Mouse (Mus musculus) hindlimb bud, embryonic 11.5 days (tissue): ENCODE results near the gene E030030I06Rik.
A peak's percentile ranks its signal among the peaks of the same experiment; 100 is the strongest.
"Not testable (repeated sequence)": the region's sequence is repeated elsewhere in the genome, so short reads cannot be mapped to it uniquely, and the experiment has no call there.

Experiments used
- DNase-seq: peaks from one replicate; pipeline ENCODE4 v3.0.0-alpha.2; 2012; ENCODE audit warnings: low read depth, low spot score; ENCODE audit errors: extremely low spot score

E030030I06Rik gene

DNA sequence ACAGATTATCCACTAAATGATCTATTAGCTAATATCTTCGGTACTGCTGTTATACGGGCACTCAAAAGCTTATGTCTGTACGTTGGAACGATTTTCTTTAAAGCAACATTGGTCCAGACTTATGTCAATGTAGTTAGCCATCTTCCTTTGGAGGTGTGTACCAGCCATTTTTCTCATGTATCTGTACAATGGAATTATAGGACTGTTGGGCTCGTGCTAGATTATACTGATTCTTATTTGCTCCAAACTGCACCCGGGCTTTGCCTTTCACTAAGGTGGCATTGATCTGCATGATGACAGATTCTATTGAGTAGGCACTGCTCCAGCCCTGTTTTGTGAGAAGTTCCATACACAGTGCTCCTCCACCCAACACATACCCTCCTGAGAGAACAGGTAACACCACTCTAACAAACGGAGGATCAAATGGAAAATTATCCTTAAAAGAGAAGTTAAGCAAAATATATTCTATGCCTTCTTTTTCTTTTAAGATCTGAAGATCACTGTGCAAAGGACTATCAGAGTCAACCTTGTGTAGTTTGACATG is 4.1 kb upstream of the E030030I06Rik start:
- DNase-seq: not testable (repeated sequence)

DNA sequence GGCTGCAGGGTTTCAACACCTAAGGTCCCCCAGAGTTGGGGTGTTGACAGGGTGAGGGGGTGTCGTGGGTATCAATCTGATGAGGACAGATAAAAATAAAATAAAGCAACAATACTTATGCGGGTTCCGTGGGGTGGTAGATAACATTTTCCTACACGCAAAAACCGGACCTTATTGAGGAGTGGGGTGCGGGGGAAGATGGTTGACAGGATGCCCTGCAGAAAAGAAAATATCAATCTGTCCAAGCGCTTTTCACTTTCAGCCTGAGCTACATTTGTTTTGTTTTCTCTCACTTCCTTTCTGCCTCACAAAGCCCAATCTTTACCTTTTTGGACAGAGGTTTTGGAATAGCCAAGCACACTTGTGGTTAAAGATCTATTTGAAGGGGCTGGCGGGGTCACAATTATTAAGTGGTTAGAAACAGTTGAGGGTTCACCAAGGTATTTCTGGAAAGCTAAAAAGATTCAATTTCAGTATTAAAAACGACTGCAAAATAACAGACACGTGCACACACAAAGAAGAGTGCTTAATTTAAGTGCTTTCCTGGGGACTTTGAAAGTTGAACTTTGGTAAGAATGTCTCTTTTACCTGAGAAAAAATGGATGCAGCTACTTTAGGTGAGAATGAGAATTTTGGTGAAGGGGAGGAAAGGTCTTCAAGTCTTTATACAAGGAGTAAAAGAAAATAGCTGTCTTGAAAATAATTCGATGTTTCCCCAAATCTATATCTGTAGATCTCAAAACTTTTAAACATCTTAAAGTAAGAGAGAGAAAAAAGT is 3.0 kb upstream of the E030030I06Rik start:
- not testable (repeated sequence) for DNase-seq

DNA sequence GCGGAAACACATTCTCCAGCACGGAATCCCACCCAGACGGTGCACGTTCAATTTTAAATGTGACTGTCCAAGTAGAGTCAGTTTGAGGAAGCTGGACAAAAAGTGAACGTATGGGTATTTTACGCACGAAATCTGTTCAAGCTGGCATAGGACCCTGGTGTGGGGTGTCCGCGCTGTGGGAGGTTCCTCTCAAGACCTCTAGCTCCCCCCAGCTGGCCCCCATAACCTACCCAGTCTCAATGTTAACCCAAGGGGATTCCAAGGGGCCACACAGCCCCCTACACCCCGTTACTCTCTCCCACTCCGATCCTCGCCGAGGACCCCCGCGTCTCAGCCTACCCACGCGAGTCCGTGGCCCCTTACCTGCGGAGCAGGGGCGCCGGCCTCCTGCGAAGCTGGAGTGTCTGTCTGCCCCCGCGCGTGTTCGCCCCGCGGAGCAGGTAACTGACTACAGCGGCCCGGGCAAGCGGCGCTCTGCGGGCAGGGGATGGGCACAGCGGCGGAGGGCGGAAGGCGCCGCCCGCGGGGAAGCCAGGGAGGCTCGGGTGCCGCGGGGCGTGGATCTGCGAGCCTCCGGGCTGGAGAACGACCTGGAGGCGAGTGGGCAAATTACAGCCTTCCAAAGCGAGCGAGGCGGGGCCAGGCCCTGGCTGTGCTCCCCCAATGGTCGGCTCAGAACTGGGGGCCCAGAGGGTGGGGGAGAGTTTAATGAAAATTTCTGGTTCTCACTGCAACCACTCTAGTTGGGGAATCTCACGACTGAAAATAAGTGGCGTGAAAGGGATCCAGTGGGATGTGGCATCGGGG is 2.2 kb upstream of the E030030I06Rik start:
- DNase-seq: not testable (repeated sequence)

DNA sequence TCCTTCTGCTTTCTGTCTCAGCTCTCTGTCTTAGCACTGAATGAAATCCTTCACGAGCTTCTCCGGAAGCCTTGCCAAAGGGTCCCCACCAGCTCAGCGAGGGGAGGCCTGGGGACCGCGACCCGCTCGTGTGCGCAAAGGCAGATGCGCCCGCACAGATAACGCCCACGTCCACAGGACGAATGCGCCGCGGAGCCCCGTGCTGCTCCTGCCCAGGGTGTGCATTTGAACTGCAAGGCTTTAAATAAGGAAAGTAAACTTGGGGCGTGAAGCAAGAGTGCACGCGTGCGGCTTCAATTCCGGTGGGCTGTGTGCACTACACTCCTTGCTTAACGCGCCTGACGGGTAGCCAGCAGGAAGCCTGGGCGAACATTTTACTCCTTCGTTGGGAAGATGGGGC is 1.5 kb upstream of the E030030I06Rik start:
- DNase-seq: no peak

DNA sequence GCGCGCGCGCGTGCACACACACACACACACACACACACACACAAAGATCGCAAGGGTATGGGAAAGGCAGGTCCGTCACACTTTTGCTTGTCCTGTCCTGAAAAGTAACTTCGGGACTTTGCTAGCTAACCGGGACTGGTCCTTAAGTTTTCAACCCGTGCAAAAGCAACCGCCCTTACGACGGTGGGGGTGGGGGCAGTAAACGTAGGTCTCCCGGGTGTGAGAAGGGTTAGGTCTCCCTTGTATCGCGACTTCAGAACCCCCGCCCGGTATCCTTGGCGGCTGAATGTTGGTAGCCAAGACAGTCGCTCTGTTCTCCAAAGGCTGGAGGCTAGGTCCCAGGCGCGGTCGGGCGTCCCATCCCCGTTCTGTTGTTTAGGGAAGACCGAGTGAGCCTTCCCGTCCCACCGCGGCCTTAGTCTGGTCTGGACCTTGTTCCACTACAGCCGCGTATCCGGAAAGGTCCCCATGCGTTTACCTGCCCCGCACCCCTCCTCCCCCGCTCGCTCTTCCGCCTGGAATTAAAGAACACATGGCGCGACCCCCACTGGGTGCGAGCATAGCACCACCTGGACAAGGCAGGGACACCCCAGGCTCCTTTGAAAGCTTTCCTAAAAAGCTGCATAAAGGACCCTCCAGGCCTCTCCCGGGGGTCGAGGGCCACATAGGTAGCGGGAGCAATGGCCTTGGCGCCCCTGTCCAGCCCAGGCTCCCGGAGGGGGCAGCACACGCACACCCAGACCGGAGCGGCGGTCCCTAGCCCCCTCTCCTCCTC is 808 bp upstream of the E030030I06Rik start:
- DNase-seq: no peak

DNA sequence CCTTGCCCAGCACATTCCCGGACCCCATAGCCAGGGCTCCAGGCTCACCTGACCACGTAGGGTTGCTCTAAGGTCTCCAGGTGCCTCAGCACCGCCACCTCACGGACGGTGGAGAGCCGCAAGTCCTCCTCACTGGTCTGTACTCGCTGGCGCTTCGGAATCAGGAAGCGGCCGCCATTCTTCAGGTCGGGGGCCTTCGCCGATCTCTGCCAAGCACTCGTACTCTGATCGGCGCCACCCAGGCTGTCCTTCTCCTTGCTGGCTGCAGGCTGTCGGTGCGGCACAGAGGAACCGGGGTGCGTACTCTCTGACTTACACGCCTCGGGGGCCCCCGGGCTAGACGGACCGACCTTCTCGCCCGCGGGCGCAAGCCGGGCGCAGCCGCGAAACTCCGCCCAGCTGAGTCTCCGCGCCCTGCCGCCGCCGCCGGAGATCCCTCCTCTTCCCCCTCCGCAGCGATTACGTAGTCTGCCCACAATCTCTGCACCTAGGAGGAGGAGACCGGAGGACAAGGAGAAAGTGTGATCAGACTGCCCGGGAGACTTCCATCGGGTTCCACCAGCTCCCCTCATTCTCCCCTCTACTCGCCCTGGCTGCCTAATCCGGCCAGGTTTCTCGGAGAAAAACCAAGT is 513 bp downstream of the E030030I06Rik start:
- no peak for DNase-seq

DNA sequence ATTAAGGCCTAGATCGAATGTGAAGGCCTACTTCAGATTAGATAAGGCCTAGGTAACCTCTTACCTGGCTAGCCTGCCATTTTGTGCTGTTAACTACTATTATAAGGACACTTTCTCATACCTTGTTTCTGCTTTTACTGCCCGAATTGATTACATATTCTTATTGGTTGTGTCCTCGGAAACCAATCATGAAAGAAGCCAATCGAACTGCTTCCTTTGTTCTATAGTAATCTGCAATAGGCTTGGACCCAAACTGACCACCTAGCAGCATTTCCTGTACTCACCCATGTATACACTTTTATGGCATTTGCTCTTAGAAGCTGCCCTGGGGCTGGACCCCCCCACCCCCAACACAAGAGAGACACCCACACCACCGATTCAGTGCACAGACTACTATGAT is 6.1 kb downstream of the E030030I06Rik start:
- no peak for DNase-seq

DNA sequence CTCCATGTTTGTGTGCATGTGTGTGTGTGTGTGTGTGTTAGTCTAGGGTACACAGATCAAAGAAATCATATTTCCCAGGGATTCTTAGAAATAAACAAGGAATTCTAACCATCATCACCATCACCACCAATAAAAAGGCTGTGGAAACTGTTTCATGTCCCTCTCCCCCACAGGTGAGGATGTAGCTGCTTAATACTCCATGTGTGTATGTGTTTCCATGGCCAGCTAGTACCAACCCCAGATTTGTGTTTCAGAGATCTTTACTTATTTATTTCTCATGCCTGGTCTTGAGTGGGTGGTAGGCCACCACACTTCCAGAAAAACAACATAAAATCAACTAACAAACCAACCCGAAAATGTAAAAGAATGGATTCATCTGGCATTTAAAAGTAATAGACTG is 6.9 kb downstream of the E030030I06Rik start:
- DNase-seq: peak; percentile 85

DNA sequence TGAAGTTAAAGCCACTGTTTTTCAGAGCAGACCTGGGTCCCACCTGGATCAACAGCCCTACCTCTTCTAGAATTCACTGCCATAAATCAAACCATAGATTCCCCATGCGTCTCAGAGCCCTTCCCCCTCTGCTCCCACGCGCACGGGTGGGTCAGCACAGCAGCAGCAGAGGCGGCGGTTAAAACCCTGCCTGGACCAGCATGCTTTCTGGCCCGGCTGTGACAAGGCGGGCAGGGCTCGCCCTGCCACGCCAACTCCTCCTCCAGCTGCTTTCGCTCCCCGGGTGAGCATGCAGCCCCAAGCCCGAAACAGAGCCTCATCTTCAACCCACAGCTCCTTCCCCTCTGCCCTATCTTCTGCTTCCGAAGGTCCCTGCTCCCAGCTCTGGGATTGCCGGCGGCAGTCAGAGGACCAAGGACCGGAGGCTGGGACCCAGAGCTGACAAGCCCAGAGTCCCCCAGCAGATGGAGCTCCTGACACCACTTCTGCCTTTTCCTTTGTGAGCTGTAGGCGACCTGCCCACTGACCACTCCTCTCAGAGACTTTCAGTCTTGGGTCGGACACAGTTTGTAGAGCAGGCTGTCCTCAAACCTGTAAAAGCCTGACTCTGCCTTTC is 8.3 kb downstream of the E030030I06Rik start:
- DNase-seq: no peak

DNA sequence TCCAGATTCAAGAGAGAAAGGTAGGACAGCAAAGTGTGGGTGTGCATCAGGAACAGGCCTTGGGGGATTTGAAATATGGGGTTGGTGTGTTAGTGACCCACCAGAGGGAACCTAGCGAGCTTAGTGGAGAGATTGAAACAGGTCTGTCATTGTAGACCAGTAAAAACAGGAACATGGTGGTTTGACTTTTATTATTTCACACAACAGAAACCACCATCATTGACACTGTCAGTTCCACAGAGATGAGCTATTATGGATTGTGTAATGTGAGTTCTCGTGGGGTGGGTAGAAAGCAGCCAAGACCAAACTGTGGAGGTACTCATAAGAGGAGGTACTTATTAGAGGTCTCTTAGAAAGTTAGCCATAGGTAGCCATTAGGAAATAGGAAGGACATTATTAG is 74.5 kb downstream of the E030030I06Rik start:
- no peak for DNase-seq

DNA sequence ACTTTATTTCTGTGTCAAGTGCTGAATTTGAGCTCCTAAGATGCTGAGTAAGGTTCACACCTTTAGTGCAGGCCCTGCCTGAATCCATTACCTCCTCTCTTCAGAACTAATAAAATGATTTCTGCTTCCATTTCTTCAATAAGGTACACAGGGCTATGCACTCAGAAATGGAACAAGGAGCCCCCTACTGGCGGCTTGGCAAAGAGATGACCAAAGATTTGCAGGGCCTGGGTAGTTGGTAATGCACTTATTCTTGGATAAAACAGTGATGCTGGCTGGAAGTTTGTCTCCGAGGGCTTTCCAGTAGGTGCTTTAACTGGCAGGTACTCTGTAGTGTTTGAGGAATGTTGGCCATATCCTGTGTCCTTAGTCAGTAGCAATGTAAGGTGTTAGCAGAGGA is 76.3 kb downstream of the E030030I06Rik start:
- DNase-seq: no peak

DNA sequence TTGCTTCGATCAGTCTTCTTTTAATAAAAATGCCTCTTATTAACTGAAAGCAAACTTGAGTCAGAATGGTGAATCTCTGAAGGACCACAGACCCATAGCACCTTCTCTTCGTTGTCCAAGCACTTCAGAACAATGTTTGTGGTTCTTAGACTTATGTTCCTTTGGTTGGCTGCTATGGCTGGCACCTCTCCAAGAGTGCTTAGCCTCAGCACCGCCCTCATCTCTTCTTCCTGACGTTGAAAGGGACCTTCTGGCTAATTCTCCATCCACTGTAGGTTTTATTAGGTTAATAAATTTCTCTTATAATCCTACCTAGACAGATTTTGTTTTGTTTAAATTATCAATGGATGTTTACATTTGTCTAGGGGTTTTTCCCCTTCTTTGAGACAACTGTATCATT is 78.5 kb downstream of the E030030I06Rik start:
- no peak for DNase-seq

DNA sequence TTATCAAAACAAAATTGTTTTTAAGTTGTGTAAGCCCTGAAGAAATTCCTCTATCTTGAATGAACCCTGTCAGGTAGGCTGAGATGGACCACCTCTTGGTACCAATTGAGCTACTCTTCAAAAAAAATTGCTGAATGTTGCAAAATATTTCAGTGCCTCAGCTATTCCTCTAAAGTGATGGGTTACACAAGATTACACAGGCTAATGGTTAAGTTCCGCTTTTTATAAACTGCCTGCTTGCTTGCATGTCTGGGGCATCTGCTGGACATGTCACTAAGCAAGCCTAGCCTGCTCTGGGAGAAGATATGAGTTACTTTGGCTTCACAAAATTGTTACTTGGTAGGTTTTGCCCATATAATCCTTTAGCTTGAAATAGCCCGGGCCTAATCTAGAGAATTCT is 78.9 kb downstream of the E030030I06Rik start:
- DNase-seq: no peak

DNA sequence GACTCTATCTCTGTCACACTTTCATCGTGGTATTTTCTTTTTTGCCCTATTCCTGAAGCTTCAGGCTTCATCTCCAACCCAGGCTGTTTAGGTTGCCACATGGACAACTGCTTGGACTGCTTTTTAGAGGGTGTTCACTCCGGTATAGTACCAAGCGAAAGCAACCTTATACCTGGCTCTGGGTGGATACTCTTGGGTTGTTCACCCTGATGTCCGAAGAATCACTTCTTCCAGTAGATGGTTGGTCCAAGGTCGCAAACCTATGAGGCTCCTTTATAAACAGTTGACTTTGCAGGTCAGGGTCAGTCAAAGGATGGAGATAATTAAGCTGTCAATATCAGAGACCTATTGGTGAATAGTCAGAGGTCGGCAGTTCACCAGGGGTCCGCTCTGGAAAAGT is 81.1 kb downstream of the E030030I06Rik start, which contains the start of gene 4930444G20Rik:
Gene 4930444G20Rik, minus strand, starts transcription at position 101 of the 400 bp plus-strand sequence.
- DNase-seq: not testable (repeated sequence)
